Mouse (Mus musculus) olfactory bulb, adult 2 months (tissue): Measurements from ENCODE around the gene Thap2.

Source experiments
- CTCF ChIP-seq: fragments of 200-500 bp; IDR thresholded peaks from 2 replicates; pipeline ENCODE4 v1.5.1; 2012; ENCODE audit warnings: low read depth, mild to moderate bottlenecking, low read length, moderate library complexity; ENCODE audit not compliant: insufficient read depth
- POLR2A ChIP-seq: fragments of 200-500 bp; IDR thresholded peaks from 2 replicates; pipeline ENCODE4 v1.6.1; 2012; ENCODE audit warnings: mild to moderate bottlenecking, low read depth, low read length, moderate library complexity; ENCODE audit not compliant: insufficient read depth

GRCm38 (mm10) chr10:115384221-115385017 lies at the start of gene Thap2, which contains the start of gene Zfc3h1:
- no peak for TF ChIP-seq CTCF
- peak; percentile 58; the same call in 1 of the 2 replicates for TF ChIP-seq POLR2A
